Mouse (Mus musculus): Measurements from ENCODE around the gene Fbxw8.
A peak's percentile ranks its signal among the peaks of the same experiment; 100 is the strongest.

Gene Fbxw8

DNA sequence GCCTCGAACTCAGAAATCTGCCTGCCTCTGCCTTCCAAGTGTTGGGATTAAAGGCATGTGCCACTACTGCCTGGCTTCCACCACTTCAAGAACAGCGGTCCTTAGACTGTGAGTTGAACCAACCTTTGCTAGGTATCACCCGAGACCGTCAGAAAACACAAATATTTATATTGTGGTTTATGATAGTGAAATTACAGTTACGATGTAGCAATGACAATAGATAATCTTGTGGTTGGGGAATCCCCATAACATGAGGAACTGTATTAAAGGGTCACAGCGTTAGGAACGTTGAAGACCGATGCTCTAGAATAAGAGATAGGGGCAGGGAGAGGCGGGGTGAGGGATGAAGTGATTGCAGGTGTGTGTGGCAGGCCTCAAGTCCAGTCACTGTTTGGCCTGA is 109.9 kb downstream of the Fbxw8 start:
- no peak for DNase-seq (ENCODE audit: low spot score in 2 of 2)

GRCm38 (mm10) chr5:118044907-118045306 is 110.4 kb downstream of the Fbxw8 start:
- DNase-seq (ENCODE audit: low spot score in 2 of 2), result no peak

GRCm38 (mm10) chr5:118043761-118044160 is 111.5 kb downstream of the Fbxw8 start:
- DNase-seq (ENCODE audit: low spot score in 2 of 2), result no peak

GRCm38 (mm10) chr5:118042599-118042998 is 112.7 kb downstream of the Fbxw8 start:
- DNase-seq (ENCODE audit: low spot score in 2 of 2), result no peak

DNA sequence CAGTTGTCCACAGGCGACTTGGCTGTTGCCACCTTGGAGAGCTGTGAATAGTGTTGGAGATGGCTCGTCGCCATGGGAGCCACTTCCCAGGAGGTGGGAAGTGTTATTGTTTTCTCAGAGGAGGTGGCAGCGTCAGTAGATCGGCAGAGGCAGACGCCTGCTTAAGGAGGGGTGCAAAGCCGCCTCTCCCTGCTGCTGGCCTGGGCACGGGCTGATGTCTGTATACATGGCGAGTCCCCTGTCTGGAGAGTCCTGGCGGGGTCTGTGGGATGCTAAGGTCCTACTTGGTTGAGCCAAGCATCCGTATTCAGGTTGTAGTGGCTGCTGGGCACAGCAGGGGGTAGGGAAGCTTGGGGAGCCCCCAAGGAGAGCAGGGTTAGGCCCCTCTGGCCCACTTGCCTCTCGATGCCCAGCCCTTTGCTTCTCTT is 116.0 kb downstream of the Fbxw8 start:
- no peak for DNase-seq (ENCODE audit: low spot score in 2 of 2)

- no peak for DNase-seq (ENCODE audit: low spot score in 2 of 2)
These were observed 117.3 kb downstream of the Fbxw8 start for GRCm38 (mm10) chr5:118037798-118038484.

GRCm38 (mm10) chr5:118036888-118037797 is 118.1 kb downstream of the Fbxw8 start:
- peak; percentile 60 to 72 for DNase-seq (ENCODE audit: low spot score in 2 of 2)

DNA sequence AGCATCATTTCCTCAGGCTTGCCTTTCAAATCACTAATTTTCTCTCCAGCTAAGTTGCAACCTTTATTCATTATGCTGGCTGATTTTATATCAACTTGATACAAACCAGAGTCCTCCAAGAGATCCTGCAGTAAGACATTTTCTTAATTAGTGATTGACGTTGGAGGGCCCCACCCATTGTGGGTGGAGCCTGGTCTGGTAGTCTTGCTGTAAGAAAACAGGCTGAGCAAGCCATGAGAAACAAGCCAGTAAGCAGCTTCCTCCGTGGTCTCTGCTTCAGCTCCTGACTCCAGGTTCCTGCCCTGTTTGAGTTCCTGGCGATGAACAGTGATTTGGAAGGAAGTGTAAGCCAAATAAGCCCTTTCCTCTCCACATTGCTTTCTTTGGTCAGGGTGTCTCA is 119.5 kb downstream of the Fbxw8 start:
- no peak for DNase-seq (ENCODE audit: low spot score in 2 of 2)

- DNase-seq (ENCODE audit: low spot score in 2 of 2), result no peak
These were observed 120.6 kb downstream of the Fbxw8 start for GRCm38 (mm10) chr5:118034632-118035031.

- DNase-seq (ENCODE audit: low spot score in 2 of 2), result no peak
These were observed 121.5 kb downstream of the Fbxw8 start for GRCm38 (mm10) chr5:118033740-118034139.

DNA sequence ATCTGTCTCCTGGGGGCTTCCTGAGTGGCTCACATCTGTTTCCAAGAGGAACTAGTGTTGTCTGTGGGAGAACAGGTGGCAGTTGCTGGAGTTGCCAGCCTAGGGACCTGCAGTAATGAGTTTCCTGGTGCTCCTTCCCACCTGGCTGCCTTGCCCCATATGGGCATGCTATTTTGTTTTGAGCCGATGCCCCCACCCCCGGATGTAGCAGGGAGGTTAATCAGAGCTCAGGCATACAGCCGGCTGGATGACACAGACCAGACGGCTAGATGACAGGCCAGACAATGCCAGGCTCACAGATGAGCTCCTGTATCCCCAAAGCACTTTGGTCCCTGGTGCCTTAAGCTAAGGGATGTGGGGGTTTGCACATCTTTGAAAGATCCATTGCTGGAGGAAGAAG is 121.9 kb downstream of the Fbxw8 start:
- DNase-seq (ENCODE audit: low spot score in 2 of 2), result no peak

- DNase-seq (ENCODE audit: low spot score in 2 of 2), result no peak
These were observed 123.8 kb downstream of the Fbxw8 start for GRCm38 (mm10) chr5:118031508-118031907.

GRCm38 (mm10) chr5:118031059-118031458 is 124.2 kb downstream of the Fbxw8 start:
- DNase-seq (ENCODE audit: low spot score in 2 of 2), result no peak

DNA sequence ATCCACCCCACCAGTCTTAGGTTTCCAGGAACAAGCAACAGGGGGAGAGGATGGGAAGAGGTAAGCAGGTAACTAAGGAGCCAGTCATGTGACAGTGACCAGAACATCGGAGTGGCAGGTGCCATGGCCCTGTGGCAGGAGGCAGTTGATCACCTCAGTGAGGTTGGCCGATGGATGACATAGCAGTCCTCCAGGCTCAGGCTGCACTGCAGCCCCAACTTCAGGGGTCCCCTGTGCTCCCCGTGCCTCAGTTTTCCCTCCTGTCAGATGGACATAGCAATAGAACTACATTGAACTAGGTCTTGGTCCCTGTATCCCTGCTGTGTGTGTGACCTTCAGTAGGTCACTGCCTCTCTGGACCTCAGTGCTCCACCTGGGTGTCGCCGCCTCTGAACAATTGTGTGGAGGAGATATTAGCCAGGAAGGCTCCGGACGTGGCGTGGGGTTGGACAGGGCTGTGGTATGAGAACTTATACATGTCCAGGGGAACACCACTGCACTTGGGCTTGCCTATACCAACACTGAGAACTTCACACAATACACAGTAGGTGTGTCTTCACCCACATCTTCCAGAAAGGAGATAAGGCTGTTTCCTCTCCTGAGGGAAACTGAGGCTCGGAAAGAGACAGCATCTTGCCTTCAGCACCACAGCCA is 125.1 kb downstream of the Fbxw8 start:
- DNase-seq (ENCODE audit: low spot score in 2 of 2), result no peak

DNA sequence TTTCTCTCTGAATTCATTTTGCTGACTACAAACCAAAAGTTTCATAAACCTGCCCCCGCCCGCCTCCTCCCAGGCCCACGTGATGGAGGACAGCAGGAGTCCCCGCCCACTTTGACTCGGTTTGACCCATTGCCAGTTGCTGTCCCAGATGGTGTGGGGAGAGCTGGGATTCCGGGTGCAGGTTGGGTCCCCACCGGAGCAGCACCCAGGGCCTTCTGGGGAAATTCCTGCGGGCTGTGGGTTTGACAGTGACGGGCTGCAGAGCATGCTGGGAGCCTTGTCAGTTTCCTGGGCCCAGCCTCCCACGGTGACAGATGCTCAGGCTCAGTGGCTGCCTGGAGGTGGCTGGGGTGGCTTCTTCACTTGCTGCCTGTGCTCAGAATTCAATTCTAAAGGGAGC is 125.8 kb downstream of the Fbxw8 start:
- DNase-seq (ENCODE audit: low spot score in 2 of 2), result peak; percentile 85

DNA sequence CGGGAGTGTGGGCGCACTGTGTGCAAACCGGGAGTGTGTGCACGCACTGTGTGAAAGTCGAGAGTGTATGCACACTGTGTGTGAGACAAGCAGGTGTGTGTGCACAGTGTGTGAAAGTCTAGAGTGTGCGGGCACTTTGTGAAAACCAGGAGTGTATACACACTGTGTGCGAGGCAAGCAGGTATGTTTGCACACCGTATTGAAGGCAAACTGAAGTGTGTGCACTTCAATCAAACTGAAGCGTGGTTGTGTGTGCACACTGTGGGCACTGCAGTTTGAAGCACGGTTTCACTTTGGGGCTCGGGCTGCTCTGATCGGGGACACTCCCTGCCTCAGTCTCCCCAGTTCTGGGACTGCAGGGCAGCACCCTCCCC is 126.2 kb downstream of the Fbxw8 start:
- no peak for DNase-seq (ENCODE audit: low spot score in 2 of 2)

GRCm38 (mm10) chr5:118028191-118029034 is 126.9 kb downstream of the Fbxw8 start:
- DNase-seq (ENCODE audit: low spot score in 2 of 2), result no peak

DNA sequence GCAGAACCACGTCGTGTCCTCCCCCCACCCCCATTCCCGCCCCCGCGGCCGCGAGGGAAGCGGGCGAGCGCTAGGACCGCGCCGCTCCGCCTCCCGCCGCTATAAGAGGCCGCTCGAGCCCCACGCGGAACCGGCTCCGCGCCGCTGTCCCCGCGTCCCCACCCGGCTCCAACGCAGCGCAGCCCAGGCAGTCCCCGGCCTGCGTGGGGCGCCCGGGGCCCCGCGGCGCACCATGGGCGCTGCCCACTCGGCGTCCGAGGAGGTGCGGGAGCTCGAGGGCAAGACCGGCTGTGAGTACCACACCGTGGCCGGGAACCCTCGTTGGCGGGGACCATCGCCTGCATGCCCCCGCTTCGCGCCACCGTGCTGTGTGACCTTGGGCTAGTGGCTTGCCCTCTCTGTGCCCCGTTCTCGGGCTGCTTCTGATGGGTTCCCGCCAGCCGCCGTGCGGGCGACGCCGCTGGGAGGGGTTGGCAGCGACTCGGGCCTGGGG is 127.5 kb downstream of the Fbxw8 start, which contains the start of gene Tesc:
Tesc (plus strand) TSS at position 46 of the 493 bp plus-strand sequence.
- no peak for DNase-seq (ENCODE audit: low spot score in 2 of 2)

DNA sequence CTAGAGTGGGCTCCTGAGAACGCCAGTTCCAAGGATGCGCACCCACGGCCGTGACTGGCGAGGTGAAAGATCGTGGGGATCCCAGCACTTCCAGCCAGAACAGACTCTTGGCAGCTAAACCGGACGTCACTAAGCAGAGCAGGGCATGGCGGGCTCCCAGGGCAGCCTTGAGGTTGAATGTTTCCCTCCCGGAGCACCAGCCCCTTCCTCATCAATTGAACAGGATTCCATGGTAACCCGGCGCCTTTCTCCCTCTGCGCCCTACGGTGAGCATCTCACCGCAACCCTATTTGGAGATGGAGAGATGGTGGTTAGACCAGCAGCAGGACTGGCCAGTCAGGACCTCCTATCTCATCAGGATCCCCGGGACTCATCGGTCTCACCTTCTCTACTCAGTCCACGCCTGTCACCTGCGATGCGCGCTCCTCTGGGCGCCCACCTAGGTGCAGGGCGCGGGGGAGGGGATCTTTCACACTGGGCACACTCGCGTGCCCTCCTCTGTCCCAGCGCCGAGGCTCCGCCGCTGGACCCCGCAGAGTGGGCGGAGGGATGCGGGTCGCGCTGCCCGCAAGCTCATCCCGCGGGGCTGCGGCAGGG is 128.1 kb downstream of the Fbxw8 start:
- DNase-seq (ENCODE audit: low spot score in 2 of 2), result no peak

GRCm38 (mm10) chr5:118026343-118026742 is 128.9 kb downstream of the Fbxw8 start:
- no peak for DNase-seq (ENCODE audit: low spot score in 2 of 2)

- no peak for DNase-seq (ENCODE audit: low spot score in 2 of 2)
These were observed 129.4 kb downstream of the Fbxw8 start for GRCm38 (mm10) chr5:118025880-118026279.

Measured in right cerebral cortex, postnatal 36 days (tissue).